Mouse (Mus musculus) forebrain, embryonic 11.5 days (tissue): ENCODE measurements around the gene Gm17490. TPM values are rescaled to one million over a fixed set of nuclear protein-coding genes. Genes with fewer than 3 reads are reported as not detected.
A peak's percentile ranks its signal among the peaks of the same experiment; 100 is the strongest.
"Not testable (repeated sequence)": the region's sequence is repeated elsewhere in the genome, so short reads cannot be mapped to it uniquely, and the experiment has no call there.

Experiments
- ATAC-seq: fragments of 200-750 bp; cut with Nextera tagmentation; replicated peaks from 2 replicates; pipeline ENCODE4 v1.8.0; 2017; ENCODE audit warnings: moderate TSS enrichment; ENCODE audit not compliant: low FRiP score
- DNase-seq: peaks from one replicate; pipeline ENCODE4 v3.0.0-alpha.2; 2017; ENCODE audit warnings: low spot score
- H3K27ac ChIP-seq: fragments of 300-500 bp; sonication (generic); 2 replicates; pipeline ENCODE4 v1.5.1; 2014; ENCODE audit warnings: low read depth, low read length
- H3K27me3 ChIP-seq: fragments of 300-500 bp; sonication (generic); 2 replicates; pipeline ENCODE4 v1.6.1; 2014; ENCODE audit warnings: mild to moderate bottlenecking, low read length, mixed read lengths; ENCODE audit not compliant: control insufficient read depth, insufficient read depth
- H3K36me3 ChIP-seq: fragments of 300-500 bp; sonication (generic); 2 replicates; pipeline ENCODE4 v1.6.1; 2014; ENCODE audit warnings: mild to moderate bottlenecking, low read length, moderate library complexity, mixed read lengths; ENCODE audit not compliant: control insufficient read depth, insufficient read depth
- H3K4me1 ChIP-seq: fragments of 300-500 bp; sonication (generic); replicated peaks from 2 replicates; pipeline ENCODE4 v1.6.1; 2014; ENCODE audit warnings: low read length, mixed read lengths; ENCODE audit not compliant: control insufficient read depth, insufficient read depth
- H3K4me2 ChIP-seq: fragments of 300-500 bp; sonication (generic); 2 replicates; pipeline ENCODE4 v1.6.1; 2014; ENCODE audit warnings: low read depth, mild to moderate bottlenecking, low read length, moderate library complexity, mixed read lengths; ENCODE audit not compliant: severe bottlenecking
- H3K4me3 ChIP-seq: fragments of 300-500 bp; sonication (generic); 2 replicates; pipeline ENCODE4 v1.5.1; 2014; ENCODE audit warnings: low read depth, low read length
- H3K9ac ChIP-seq: fragments of 300-500 bp; sonication (generic); 2 replicates; pipeline ENCODE4 v1.6.1; 2014; ENCODE audit warnings: low read length
- H3K9me3 ChIP-seq: fragments of 300-500 bp; sonication (generic); 2 replicates; pipeline ENCODE4 v1.6.1; 2016; ENCODE audit warnings: low read length, mixed read lengths; ENCODE audit not compliant: control insufficient read depth
- WGBS: fragments of 180-500 bp; shearing (Covaris S2); extraction: QIAGEN DNeasy Blood & Tissue Kit; methylation state at CpG from one replicate; pipeline ENCODE4 v1.1.7; 2014; 5-methylcytosine and 5-hydroxymethylcytosine counted together
- polyA plus RNA-seq: library from polyadenylated mRNA; unstranded; fragments of >200 nt; fragmentation: Nextera tagmentation; extraction: Ambion mirVana; gene quantifications from 2 replicates; pipeline ENCODE4 v1.2.1, GENCODE M21; 2014

The Gm17490 gene
- polyA plus RNA-seq, 1 experiment from 2014 or later: not detected

DNA sequence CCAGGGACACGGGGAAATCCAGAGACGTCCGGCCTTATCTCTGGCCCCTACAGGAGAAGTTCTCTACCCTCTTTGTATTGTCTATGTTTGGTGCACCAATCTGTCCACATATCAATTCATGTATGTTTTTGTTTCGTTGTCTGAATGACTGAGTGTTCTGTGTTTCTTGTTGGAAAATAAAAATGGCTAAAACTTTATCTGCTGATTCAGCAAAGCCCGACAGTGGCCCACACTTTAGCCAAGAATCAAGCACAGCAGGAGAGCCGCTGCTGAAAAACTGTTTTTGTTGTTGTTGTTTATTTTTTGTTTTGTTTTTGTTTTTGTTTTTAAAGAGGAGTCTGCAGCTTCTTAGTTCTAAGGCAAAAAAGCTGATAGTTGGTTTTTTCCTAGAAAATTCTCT lies 13.1 kb downstream of the Gm17490 start:
- 91% methylated on average over 6 of the region's 6 CpGs for WGBS
- not testable (repeated sequence) for H3K4me3 ChIP-seq, H3K27ac ChIP-seq, DNase-seq, H3K36me3 ChIP-seq, H3K4me1 ChIP-seq, H3K4me2 ChIP-seq, ATAC-seq, H3K9ac ChIP-seq, H3K27me3 ChIP-seq, H3K9me3 ChIP-seq

DNA sequence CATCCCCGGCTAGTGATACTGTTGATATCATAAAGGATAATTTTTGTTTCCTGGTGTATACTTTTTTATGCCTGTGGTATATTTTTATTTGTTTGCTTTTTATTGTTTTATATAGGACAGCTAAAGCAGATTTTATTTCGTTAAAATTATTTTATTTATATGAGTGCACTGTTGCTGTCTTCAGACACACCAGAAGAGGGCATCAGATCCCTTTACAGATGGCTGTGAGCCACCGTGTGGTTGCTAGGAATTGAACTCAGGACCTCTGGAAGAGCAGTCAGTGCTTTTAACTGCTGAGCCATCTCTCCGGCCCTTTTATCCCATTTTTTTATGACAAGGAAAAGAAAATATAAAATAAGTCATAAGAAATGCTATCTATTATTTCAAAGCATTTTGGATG lies 19.3 kb downstream of the Gm17490 start:
- H3K27me3 ChIP-seq, H3K27ac ChIP-seq, H3K9ac ChIP-seq, H3K4me2 ChIP-seq, H3K4me3 ChIP-seq, H3K9me3 ChIP-seq, H3K4me1 ChIP-seq, ATAC-seq, H3K36me3 ChIP-seq, DNase-seq: not testable (repeated sequence)
- 80% methylated on average over 4 of the region's 4 CpGs for WGBS

DNA sequence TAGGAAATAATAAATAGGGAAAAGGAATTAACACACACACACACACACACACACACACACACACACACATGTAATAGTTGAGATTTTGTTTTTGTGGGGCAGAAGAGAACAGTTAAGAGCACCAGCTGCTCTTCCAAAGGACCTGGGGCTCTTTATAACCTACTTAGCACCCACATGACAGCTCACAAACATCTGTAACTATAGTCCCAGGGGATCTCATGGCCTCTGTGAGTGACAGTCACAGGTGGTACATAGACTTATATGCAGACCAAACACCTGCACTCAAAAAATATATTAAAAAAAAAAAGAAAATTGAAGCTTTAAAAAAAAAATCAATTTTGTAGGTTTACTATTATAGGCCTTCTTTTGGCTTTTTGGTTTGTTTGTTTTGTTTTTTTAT lies 21.2 kb downstream of the Gm17490 start:
- Histone ChIP-seq H3K9ac (no peak overlapping the region), H3K4me1 (peaks cover 5% of the 10 kb centered on the region; the same call in 1 of the 2 replicates), H3K4me2 (no peak overlapping the region), H3K27me3 (no peaks in the 10 kb centered on the region), H3K36me3 (peaks cover 2% of the 10 kb centered on the region; the same call in 1 of the 2 replicates), H3K4me3 (no peak overlapping the region), H3K9me3 (no peaks in the 10 kb centered on the region), H3K27ac (no peak overlapping the region)
- ATAC-seq: no peak
- DNase-seq: no peak

DNA sequence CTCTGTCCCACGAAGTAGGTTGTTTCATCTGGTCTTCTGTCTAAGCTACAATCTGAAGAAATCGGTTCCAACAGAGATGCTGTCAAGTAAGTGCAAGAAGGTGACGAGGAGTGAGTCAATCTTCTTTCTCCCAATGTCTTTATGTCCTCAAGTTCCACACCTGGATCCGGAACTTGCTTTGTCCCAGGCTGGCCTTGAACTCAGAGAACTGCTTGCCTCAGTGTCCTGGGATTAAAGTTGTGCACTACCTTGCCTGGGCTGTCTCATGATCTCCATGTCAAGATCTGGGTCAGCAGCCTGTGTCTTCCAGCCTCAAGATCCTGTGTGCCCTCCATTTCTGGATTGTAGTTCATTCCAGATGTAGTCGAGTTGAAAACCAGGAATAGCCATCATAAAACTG lies 22.0 kb downstream of the Gm17490 start, which contains the start of gene Rbm17:
TSS of gene Rbm17 (minus strand) at position 101 of the 400 bp plus-strand sequence.
- Histone ChIP-seq H3K9me3 (no peaks in the 10 kb centered on the region), H3K9ac (peak within 1 kb of the TSS; percentile 97), H3K4me3 (peak within 1 kb of the TSS; percentile 95), H3K36me3 (peaks cover 2% of the 10 kb centered on the region; the same call in 1 of the 2 replicates), H3K27ac (no peak within 1 kb of the TSS), H3K4me1 (peaks cover 5% of the 10 kb centered on the region; the same call in 1 of the 2 replicates), H3K27me3 (no peaks in the 10 kb centered on the region), H3K4me2 (peak within 1 kb of the TSS; percentile 69; the same call in 1 of the 2 replicates)
- 87% methylated on average over 5 of the region's 5 CpGs for WGBS
- DNase-seq (no peak), ATAC-seq (no peak)

DNA sequence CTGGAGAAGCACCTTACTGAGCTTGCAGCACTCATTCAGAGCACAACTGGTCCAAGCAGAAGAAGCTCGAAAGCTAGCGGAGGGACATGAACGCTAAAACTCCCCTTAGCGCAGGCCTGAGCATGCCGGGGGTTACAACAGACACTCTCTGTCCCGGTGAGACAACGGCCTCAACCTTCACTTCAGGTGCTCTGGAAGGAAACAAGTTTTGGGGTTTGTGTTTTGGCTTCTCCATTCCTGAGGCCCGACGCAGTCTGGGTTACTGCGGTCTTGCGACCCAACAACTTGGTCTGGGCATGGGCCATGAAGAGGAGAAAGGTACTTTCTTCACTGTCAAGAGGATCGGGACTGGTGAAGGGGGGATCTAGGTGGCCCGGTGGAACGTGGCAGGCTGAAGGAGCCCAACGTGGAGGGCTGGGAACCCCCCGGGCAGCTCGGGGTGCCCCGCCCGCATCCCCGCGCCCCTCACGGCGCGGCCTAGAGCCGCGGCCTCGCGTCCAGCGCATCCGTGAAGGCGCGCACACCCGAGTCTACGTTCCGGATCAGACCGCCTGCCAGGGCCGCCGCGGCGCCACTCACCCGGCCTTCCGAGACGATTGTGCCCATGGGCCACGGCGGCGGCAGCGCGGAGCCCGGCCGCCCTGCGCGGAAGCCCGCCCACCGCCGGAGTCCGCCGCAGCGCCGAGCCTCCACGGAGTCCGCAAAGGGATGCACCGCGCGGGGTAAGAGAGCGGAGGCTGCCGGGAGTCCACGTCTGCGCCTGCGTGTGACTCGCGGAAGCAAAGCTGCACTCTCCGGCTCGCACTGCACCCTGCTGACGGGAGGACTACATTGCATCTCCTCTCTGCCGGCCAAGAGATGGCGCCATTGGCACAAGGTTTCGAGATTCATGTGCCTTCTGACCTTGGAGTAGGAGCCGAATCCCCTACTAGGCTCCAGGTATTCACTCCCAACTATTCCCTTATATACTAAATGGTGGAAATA lies 23.3 kb downstream of the Gm17490 start:
- DNase-seq: peak; percentile 97
- peak overlapping the region; percentile 69 for H3K4me2 ChIP-seq
- no peaks in the 10 kb centered on the region for H3K9me3 ChIP-seq
- peaks cover 4% of the 10 kb centered on the region; the same call in 1 of the 2 replicates for H3K36me3 ChIP-seq
- under 1% methylated on average over 61 of the region's 78 CpGs for WGBS
- peak; percentile 99 for ATAC-seq
- H3K27ac ChIP-seq: no peak overlapping the region
- H3K4me1 ChIP-seq: peaks cover 5% of the 10 kb centered on the region; the same call in 1 of the 2 replicates
- H3K27me3 ChIP-seq: no peaks in the 10 kb centered on the region
- H3K4me3 ChIP-seq: peak overlapping the region; percentile 95
- H3K9ac ChIP-seq: peak overlapping the region; percentile 97

DNA sequence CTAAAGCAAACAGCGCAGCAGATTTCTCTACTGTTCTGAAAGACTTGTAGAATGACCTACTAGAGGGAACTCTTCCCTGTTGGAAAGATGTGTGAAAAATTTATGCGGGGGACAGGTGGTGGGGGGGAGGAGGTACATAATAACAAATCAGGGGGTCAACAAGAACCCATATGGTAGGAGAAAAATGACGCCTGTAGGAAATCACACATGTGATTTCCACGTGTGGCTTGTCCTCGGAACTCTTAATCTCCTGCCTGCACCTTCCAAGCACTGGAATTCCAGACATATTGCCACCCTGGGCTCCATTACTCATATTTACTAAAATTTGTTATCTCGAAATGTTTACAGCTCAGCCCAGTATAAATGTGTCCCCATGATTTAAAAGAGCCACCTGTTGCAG lies 24.3 kb downstream of the Gm17490 start:
- Histone ChIP-seq H3K4me2 (peak overlapping the region; percentile 69), H3K4me3 (peak overlapping the region; percentile 95), H3K9ac (peak overlapping the region; percentile 97), H3K9me3 (no peaks in the 10 kb centered on the region), H3K4me1 (peaks cover 5% of the 10 kb centered on the region; the same call in 1 of the 2 replicates), H3K36me3 (peaks cover 14% of the 10 kb centered on the region; the same call in 1 of the 2 replicates), H3K27ac (no peak overlapping the region), H3K27me3 (no peaks in the 10 kb centered on the region)
- 90% methylated on average over 6 of the region's 6 CpGs for WGBS
- ATAC-seq (no peak), DNase-seq (no peak)

DNA sequence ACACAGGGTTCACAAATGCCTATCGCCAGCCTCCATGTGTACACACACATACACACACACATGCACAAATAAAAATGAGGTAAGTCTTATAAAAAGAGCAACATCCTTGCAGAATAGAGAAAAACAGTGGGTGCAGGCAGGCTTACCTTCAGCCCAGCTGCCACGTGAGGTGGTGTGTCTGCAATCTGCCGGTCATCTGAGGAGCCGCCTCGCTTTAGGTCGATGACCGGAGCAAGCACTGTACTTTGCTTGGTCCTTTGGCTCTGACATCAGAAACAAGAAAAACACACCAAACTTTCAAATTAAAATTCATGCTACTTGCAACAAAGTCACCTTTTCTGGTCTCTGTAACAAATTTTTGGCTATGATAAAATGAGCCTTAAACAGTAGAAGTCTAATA lies 28.2 kb downstream of the Gm17490 start:
- DNase-seq: no peak
- H3K36me3 ChIP-seq: peaks cover 26% of the 10 kb centered on the region; the same call in 1 of the 2 replicates
- 97% methylated on average over 7 of the region's 7 CpGs for WGBS

DNA sequence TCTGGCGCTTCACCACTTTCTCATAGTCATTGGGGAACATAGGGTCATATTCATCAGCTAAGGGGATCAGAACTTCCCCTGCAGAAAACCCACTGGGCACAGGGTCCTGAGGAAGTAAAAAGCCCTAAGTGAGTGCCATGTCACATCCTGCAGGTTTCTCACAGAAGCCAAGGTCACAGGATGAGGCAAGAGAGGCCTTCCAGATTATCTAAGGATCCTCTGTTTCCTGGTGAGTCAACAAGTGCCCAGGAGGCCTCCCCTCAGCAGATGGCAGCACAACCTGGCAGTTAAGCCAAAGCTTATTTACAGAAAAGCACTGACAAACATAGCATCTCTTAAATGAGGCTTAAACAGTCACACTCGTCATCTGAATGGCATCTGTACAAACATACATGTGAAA lies 29.4 kb downstream of the Gm17490 start:
- no peaks in the 10 kb centered on the region for H3K27me3 ChIP-seq
- peaks cover under 1% of the 10 kb centered on the region; the same call in 1 of the 2 replicates for H3K4me1 ChIP-seq
- H3K27ac ChIP-seq: no peak overlapping the region
- H3K4me3 ChIP-seq: no peak overlapping the region
- no peak for DNase-seq
- H3K36me3 ChIP-seq: peaks cover 26% of the 10 kb centered on the region; the same call in 1 of the 2 replicates
- ATAC-seq: no peak
- no peak overlapping the region for H3K4me2 ChIP-seq
- H3K9ac ChIP-seq: no peak overlapping the region
- 90% methylated on average over 2 of the region's 2 CpGs for WGBS
- no peaks in the 10 kb centered on the region for H3K9me3 ChIP-seq

More for the DNA sequence above, 28.2 kb downstream of the Gm17490 start:
- Histone ChIP-seq H3K9ac (no peak overlapping the region), H3K9me3 (no peaks in the 10 kb centered on the region), H3K27me3 (no peaks in the 10 kb centered on the region), H3K4me3 (no peak overlapping the region), H3K4me2 (no peak overlapping the region), H3K27ac (no peak overlapping the region), H3K4me1 (peaks cover 5% of the 10 kb centered on the region; the same call in 1 of the 2 replicates)
- no peak for ATAC-seq
